Mouse (Mus musculus): Measurements from ENCODE around the gene Cdh26.

GRCm38 (mm10) chr2:178471546-178472480 is 41.5 kb downstream of the Cdh26 start:
- no peak for TF ChIP-seq MYOD1 (IDR thresholded peaks at IDR 0.05; ENCODE audit: control insufficient read depth, insufficient read length, low read depth)
- no peak for TF ChIP-seq CTCF (IDR thresholded peaks at IDR 0.05; ENCODE audit: control insufficient read depth, insufficient read depth, insufficient read length)
- no peak for TF ChIP-seq MAX (IDR thresholded peaks at IDR 0.05)
- TF ChIP-seq CEBPB (IDR thresholded peaks at IDR 0.05; ENCODE audit: low read depth): no peak
- no peak for TF ChIP-seq MYOG (IDR thresholded peaks at IDR 0.05; ENCODE audit: control insufficient read depth, extremely low read depth, insufficient read length)
- no peak for TF ChIP-seq USF1 (IDR thresholded peaks at IDR 0.05; ENCODE audit: low read depth)
- no peak for TF ChIP-seq FOSL1 (IDR thresholded peaks at IDR 0.05; ENCODE audit: insufficient read depth, low read length, poor library complexity, severe bottlenecking)
